Mouse (Mus musculus): ENCODE measurements around the gene Setdb1. TPM values are rescaled to one million over a fixed set of nuclear protein-coding genes. Genes with fewer than 3 reads are reported as not detected.
"Not testable (repeated sequence)": the region's sequence is repeated elsewhere in the genome, so short reads cannot be mapped to it uniquely, and the experiment has no call there.

The Setdb1 gene
- 10 to 100 TPM; 31.9 to 38.0 TPM for total RNA-seq (2021)
- long read RNA-seq, full-length matches to known transcripts: 8 of 37 reads
- long read RNA-seq, partial matches to known transcripts: 14 of 37 reads
- long read RNA-seq, other reads (novel, unspliced or antisense): 15 of 37 reads

- DNase-seq (ENCODE audit: low spot score in 2 of 2): peak; percentile 88 to 95
These were observed at the start of gene Setdb1 for GRCm38 (mm10) chr3:95356701-95357449. Gene Setdb1, minus strand, starts transcription at chr3:95357202.

GRCm38 (mm10) chr3:95402741-95403140, 45.7 kb upstream of the Setdb1 start, which contains the start of gene 4930558C23Rik:
Gene 4930558C23Rik, minus strand, starts transcription at chr3:95402841.
- no peak for DNase-seq (ENCODE audit: low spot score in 2 of 2)

- peak in 1 of 2 experiments; percentile 6 for DNase-seq (ENCODE audit: low spot score in 2 of 2)
These were observed 37.4 kb upstream of the Setdb1 start for GRCm38 (mm10) chr3:95394385-95394784.

- no peak for DNase-seq (ENCODE audit: low spot score in 2 of 2)
These were observed 28.5 kb upstream of the Setdb1 start for GRCm38 (mm10) chr3:95385401-95386075.

- no peak for DNase-seq (ENCODE audit: low spot score in 2 of 2)
These were observed 16.2 kb upstream of the Setdb1 start for GRCm38 (mm10) chr3:95373208-95373607.

DNA sequence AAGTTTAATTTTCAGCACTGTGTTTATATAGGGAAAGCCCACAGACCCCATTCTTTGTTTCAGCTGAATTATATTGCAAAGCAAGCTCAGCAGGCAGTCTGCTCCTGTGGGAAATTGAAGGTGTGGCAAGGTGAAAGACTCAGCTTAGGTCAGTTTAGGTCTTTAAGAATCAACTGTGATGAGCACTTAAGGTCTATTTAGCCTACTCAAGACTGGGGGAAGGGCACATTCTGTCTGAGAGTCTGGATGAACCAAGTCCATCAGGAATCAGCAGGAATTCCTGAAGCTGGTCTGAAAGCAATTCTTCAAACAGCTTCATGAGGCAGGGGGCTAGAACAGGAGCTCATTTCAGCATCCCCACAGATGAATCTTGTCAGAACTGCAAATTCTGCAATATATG, 13.1 kb upstream of the Setdb1 start:
- DNase-seq (ENCODE audit: low spot score in 2 of 2): no peak

DNA sequence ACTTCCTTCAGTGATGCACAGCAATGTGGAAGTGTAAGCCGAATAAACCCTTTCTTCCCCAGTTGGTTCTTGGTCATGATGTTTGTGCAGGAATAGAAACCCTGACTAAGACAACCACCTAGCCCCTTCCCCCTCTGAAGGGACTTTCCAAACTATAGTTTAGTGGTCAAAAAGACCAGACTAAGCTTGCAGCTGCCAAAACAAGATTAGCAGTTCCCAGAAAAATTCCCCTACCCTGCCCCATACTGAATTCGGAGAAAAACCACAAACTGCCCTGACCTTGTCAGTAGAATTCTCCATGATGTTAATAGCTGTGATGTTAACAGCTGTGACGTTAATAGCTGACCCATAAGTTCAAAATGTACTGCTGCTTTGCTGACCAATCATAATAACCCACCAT, 3.3 kb upstream of the Setdb1 start:
- not testable (repeated sequence) for DNase-seq (ENCODE audit: low spot score in 2 of 2)

- DNase-seq (ENCODE audit: low spot score in 2 of 2): no peak
These were observed 744 bp upstream of the Setdb1 start for GRCm38 (mm10) chr3:95357746-95358145.

DNA sequence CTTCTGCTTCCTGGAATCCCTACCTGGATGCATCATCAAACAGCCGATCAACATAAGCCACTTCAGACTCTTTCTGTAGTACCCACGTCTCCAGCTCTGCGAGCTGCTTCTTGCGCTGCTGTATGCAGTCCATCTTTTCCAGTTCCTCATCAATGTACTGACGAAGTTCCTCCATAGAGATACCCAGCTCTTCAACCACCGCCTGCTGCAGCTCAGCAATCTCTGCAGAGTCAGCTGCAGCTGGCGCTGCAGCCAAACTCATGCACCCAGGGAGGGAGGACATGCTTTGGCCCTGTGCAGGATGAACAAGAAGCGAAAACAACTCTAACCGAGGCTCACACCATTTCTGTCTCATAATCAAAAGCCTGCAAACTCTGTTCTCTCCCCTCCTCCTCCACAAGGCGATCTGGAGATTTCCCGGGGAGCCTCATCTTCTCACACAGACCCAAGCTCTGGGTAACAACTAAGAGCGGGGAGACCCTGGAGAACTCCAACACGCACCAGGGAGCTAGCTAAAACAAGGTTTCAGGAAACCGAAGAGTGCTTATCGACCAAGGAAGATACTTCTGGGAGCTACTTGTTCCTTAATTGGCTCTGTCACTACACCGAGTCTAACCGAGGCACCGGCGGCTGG, 974 bp downstream of the Setdb1 start:
- DNase-seq (ENCODE audit: low spot score in 2 of 2): not testable (repeated sequence)

- DNase-seq (ENCODE audit: low spot score in 2 of 2): peak in 1 of 2 experiments; percentile 13
These were observed 7.5 kb downstream of the Setdb1 start for GRCm38 (mm10) chr3:95349491-95349890.

DNA sequence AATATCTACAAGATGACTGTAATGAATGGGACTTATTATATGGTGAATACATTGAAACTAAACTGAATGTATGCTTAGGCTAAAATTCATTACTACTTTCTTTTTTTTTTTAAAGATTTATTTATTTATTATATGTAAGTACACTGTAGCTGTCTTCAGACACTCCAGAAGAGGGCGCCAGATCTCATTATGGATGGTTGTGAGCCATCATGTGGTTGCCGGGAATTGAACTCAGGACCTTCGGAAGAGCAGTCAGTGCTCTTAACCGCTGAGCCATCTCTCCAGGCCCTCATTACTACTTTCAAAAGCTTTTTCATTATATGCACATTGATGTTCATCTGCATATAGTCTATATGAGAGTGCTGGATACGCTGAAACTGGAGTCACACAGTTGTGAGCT, 8.7 kb downstream of the Setdb1 start:
- not testable (repeated sequence) for DNase-seq (ENCODE audit: low spot score in 2 of 2)

GRCm38 (mm10) chr3:95346454-95346853, 10.5 kb downstream of the Setdb1 start:
- DNase-seq (ENCODE audit: low spot score in 2 of 2): no peak

DNA sequence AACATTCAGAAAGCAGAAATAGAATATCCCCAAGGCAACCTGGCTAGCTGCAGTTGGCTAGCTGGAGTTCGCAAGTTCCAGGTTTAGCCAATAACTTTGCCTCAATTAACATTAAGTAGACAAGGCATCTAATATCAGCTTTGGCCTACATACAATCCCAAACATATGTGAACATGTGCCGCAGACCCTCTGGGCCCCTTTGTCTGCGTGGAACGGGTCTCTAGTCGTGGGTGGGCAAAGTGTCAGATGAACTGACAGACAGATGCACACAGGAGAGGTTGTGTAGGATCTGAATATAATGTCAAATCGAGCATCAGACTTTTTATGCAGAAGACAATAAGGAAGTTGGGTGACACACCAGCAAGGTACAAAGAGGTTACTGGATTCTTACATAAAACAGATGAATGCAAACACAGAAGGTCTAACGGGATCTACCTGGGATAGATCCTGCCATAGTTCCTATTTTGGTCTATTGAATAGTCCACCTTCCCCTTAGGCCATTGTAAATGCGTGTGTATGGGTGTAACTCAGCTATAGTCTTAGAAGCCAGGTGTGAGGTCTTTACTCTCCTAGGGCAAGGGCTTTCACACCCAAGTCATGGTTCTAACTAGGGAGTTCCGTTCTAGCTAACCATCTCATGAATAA, 13.5 kb downstream of the Setdb1 start:
- DNase-seq (ENCODE audit: low spot score in 2 of 2): not testable (repeated sequence)

- no peak for DNase-seq (ENCODE audit: low spot score in 2 of 2)
These were observed 18.8 kb downstream of the Setdb1 start for GRCm38 (mm10) chr3:95338251-95338650.

DNA sequence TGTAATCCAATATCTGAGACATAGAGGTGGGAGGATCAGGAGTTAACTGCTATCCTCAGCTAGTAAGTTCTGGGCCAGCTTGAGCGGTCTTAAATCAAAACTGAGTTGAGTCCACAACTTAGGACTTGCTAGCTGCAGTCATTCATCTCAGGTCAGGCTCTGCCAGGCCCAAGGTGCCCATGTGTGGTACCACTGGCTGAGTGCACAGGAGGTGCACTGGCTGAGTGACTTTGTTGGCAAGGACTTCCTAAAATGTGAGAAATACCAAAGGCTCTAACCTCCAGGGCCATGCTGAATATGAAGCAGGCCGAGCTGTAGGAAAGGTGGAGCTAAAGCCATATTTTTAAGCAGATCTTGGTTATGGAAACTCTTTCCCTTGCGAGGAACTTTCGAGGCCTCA, 19.7 kb downstream of the Setdb1 start:
- DNase-seq (ENCODE audit: low spot score in 2 of 2): no peak

DNA sequence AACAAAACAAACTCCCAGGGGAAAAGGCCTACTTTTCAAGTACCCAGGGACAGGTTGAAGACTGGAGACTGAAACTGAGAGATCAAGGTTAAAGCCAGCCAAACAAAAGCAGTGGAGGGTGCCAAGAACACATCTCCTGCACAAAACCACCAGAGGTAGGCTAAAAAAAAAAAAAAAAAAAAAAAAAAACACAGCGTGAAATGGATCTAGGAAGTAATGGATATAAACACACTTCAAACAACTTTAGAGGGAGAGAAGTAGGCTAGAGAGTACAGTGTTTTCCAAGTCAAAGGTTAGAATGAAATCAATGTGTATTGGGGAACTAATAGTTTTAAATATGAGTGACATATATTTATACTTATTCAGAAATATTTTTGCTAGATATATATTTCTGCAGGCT, 25.5 kb downstream of the Setdb1 start:
- DNase-seq (ENCODE audit: low spot score in 2 of 2): no peak

DNA sequence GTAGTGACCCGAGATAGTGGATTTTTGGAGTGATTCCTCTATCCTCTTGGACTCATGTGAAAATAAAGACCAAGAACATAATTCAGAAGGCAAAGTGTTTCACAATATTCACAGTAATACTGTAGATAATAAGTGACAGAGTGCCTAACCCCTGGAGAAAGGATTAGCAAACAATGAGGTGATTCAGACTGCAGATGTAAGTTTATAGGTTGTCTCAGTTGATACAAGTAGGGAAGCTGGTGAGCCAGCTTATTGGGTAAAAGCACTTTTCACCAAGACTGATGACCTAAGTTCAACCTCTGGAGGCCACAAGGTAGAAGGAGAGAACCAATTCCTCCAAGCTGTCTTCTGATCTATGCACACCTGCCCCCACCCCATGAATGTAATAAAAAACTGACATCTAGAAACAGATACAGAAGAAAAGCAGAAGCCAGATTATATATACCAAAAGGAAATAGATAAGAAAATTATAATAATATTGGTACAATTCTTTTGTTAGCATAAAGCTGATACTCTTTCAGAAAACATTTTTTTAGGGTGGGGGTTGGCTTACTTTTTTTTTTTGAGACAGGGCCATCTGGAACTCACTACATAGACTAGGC, 28.1 kb downstream of the Setdb1 start:
- no peak for DNase-seq (ENCODE audit: low spot score in 2 of 2)

- DNase-seq (ENCODE audit: low spot score in 2 of 2): no peak
These were observed 32.4 kb downstream of the Setdb1 start for GRCm38 (mm10) chr3:95324454-95325144.

GRCm38 (mm10) chr3:95323429-95323828, 33.6 kb downstream of the Setdb1 start:
- no peak for DNase-seq (ENCODE audit: low spot score in 2 of 2)

All from layer of hippocampus, adult 18-20 months (tissue).